Mouse (Mus musculus): Measurements from ENCODE around the gene Sulf2.

- TF ChIP-seq POLR2A (IDR thresholded peaks at IDR 0.05; ENCODE audit: borderline replicate concordance, control insufficient read depth, low read depth, low read length) (no peak), CTCF (IDR thresholded peaks at IDR 0.05; ENCODE audit: control insufficient read depth, insufficient read depth, low read length) (no peak)
These were observed 59.2 kb downstream of the Sulf2 start for GRCm38 (mm10) chr2:166096300-166096699.
